ENCODE assay signal across 12 mouse cellular contexts in the genomic region with DNA sequence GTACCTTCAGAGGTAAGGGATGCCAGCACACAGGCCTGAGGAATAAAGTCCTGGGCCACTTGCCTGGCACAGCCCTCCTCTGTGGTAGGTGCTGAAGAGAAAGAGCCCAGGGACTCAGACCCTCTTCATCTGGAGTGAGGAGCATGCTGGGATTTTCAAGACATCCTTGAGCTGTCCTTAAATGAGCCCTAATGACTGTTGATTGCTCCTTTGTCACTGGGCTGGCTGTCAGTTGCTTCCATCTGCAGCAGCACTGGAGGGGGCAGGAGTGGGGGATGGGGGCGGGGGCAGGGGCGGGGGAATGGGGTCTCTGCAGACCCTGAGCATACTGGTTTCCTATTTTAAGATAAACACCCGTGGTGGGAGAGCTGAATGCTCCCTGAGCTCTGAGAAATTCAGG. TPM values are rescaled to one million over a fixed set of nuclear protein-coding genes. Genes with fewer than 3 reads are reported as not detected.
"Had no signal": no experiment of that assay in that cellular context is flagged by ENCODE, and none has a peak within 500 bp of the region (broad histone marks: within the 10 kb centered on the region; RNA-seq: fewer than 3 reads in every experiment).

No protein-coding gene starts in this region.

- DNase-seq: kidney, adult 11 months; kidney, postnatal 10 days; left cerebral cortex, postnatal 4 days; lung, adult 18-20 months; lung, postnatal 36 days; thymus, adult 18-20 months; thymus, postnatal 14 days had no signal

- H3K4me3 ChIP-seq: limb, embryonic 13.5 days had no signal

- H3K4me2 ChIP-seq: limb, embryonic 13.5 days had no signal

- H3K9ac ChIP-seq: limb, embryonic 13.5 days; liver, embryonic 14.5 days had no signal

- H3K27ac ChIP-seq: limb, embryonic 13.5 days; liver, embryonic 14.5 days had no signal

- H3K9me3 ChIP-seq: limb, embryonic 13.5 days had no signal

- H3K36me3 ChIP-seq: limb, embryonic 13.5 days had no signal

RNA-seq across cellular contexts. Expression of a gene that starts 10.1 kb away (rescaled TPM):
- polyA plus RNA-seq: limb, embryonic 13.5 days; liver, adult 2 months; lung, embryonic 16.5 days; stomach, embryonic 14.5 days had no signal
